Mouse (Mus musculus) neural tube, embryonic 12.5 days (tissue): Measurements from ENCODE around the gene Sfxn3. TPM values are rescaled to one million over a fixed set of nuclear protein-coding genes. Genes with fewer than 3 reads are reported as not detected.
A peak's percentile ranks its signal among the peaks of the same experiment; 100 is the strongest.
"Not testable (repeated sequence)": the region's sequence is repeated elsewhere in the genome, so short reads cannot be mapped to it uniquely, and the experiment has no call there.

ENCODE experiments used
- ATAC-seq: fragments of 200-750 bp; cut with Nextera tagmentation; 2 replicates; pipeline ENCODE4 v1.8.0; 2017; ENCODE audit warnings: low read depth, mild to moderate bottlenecking, moderate TSS enrichment, moderate library complexity; ENCODE audit not compliant: low FRiP score
- H3K27ac ChIP-seq: fragments of 300-500 bp; sonication (generic); 2 replicates; pipeline ENCODE4 v1.5.1; 2016
- H3K27me3 ChIP-seq: fragments of 300-500 bp; sonication (generic); replicated peaks from 2 replicates; pipeline ENCODE4 v1.6.1; 2016; ENCODE audit warnings: mild to moderate bottlenecking
- H3K36me3 ChIP-seq: fragments of 300-500 bp; sonication (generic); 2 replicates; pipeline ENCODE4 v1.6.1; 2016; ENCODE audit warnings: mild to moderate bottlenecking
- H3K4me1 ChIP-seq: fragments of 300-500 bp; sonication (generic); 2 replicates; pipeline ENCODE4 v1.6.1; 2016
- H3K4me2 ChIP-seq: fragments of 300-500 bp; sonication (generic); replicated peaks from 2 replicates; pipeline ENCODE4 v1.6.1; 2016; ENCODE audit warnings: mild to moderate bottlenecking
- H3K4me3 ChIP-seq: fragments of 300-500 bp; sonication (generic); 2 replicates; pipeline ENCODE4 v1.5.1; 2016
- H3K9ac ChIP-seq: fragments of 300-500 bp; sonication (generic); 2 replicates; pipeline ENCODE4 v1.6.1; 2016; ENCODE audit warnings: mild to moderate bottlenecking
- H3K9me3 ChIP-seq: fragments of 300-500 bp; sonication (generic); 2 replicates; pipeline ENCODE4 v1.6.1; 2016; ENCODE audit warnings: mild to moderate bottlenecking
- WGBS: fragments of 180-500 bp; shearing (Covaris S2); methylation state at CpG from one replicate; pipeline ENCODE4 v1.1.7; 2016; 5-methylcytosine and 5-hydroxymethylcytosine counted together
- polyA plus RNA-seq: library from polyadenylated mRNA; unstranded; fragments of >200 nt; fragmentation: Nextera tagmentation; extraction: Ambion mirVana; gene quantifications from 2 replicates; pipeline ENCODE4 v1.2.1, GENCODE M21; 2016

Gene Sfxn3
- polyA plus RNA-seq, 1 experiment from 2014 or later = 41.2 TPM

DNA sequence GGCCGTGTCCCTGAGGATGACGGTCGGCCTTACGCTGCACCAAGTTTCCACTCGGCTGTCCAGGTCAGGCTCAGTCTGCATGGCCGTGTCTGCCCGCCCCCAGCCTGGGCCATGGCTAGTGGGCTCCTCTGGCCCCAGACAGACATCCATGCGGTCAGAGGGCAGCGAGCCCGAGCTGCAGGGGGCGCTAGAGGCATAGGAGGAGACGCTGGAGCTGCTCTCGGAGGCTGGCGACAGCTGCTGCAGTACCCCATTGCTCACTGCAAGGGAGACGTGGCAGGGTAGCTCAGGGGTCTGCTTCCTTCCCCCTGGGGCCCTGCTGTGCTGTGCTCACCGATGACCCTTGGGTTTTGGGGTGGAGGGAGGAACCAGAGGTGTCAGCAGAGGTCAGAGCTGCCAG is 10.4 kb upstream of the Sfxn3 start:
- Histone ChIP-seq H3K9me3 (no peaks in the 10 kb centered on the region), H3K4me3 (no peak overlapping the region), H3K36me3 (no peaks in the 10 kb centered on the region), H3K27me3 (peaks cover 18% of the 10 kb centered on the region), H3K27ac (no peak overlapping the region), H3K9ac (no peak overlapping the region), H3K4me2 (no peak overlapping the region), H3K4me1 (peaks cover 20% of the 10 kb centered on the region; the same call in 1 of the 2 replicates)
- WGBS = 28% methylated on average over 16 of the region's 16 CpGs
- ATAC-seq = no peak

DNA sequence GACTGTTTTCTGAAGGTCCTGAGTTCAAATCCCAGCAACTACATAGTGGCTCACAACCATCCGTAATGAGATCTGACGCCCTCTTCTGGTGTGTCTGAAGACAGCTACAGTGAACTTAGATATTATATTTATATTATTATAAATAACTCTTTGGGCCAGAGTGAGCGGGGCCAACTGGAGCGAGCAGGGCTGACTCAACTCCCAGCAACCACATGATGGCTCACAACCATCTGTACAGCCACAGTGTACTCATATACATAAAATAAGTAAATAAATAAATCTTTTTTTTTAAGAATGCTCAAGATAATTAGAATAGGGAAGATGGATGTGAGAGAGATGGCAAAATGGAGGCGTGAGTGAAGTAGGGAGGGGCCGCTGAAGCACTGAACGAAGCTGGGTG is 9.1 kb upstream of the Sfxn3 start:
- H3K36me3 ChIP-seq, H3K9ac ChIP-seq, H3K4me3 ChIP-seq, ATAC-seq, H3K9me3 ChIP-seq, H3K4me2 ChIP-seq, H3K4me1 ChIP-seq, H3K27ac ChIP-seq: not testable (repeated sequence)
- 92% methylated on average over 7 of the region's 7 CpGs for WGBS
- H3K27me3 ChIP-seq = peaks cover 18% of the 10 kb centered on the region

GRCm38 (mm10) chr19:45040214-45040613 is 7.1 kb upstream of the Sfxn3 start:
- no peak overlapping the region for H3K9ac ChIP-seq
- H3K9me3 ChIP-seq = no peaks in the 10 kb centered on the region
- ATAC-seq = no peak
- no peak overlapping the region for H3K27ac ChIP-seq
- H3K4me2 ChIP-seq = no peak overlapping the region
- H3K36me3 ChIP-seq = no peaks in the 10 kb centered on the region
- no peak overlapping the region for H3K4me3 ChIP-seq
- 57% methylated on average over 13 of the region's 13 CpGs for WGBS
- H3K4me1 ChIP-seq = 0 out of 2 replicates have a peak, but pooled peaks cover 8% of the 10 kb centered on the region
- peaks cover 25% of the 10 kb centered on the region for H3K27me3 ChIP-seq

DNA sequence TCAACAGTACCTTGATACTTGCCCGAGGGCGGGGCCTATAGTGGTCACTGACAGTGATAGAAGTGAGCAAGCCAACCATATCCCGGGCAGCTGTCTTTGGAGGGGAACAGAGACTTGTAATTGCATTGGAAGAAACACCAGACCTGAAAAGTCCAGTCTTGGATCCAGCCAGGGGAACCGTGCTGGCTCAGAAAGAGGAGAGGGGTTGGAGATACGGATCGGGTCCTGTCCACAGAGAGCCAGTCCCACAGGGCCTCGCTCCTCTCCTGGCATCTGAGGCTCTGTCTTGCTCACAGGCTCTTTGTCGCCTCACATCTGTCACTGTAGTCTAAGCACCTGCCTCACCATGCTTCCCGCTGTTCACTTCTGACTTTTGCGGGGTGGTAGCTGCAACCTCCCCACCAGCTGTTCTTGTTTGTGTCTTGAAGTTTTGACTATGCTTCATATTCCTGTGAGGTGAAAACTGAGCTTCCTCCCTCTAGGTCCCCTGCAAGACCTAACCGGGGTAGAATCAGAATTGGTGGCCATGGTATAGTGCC is 2.8 kb upstream of the Sfxn3 start:
- Histone ChIP-seq H3K4me1 (peaks cover 33% of the 10 kb centered on the region), H3K4me2 (no peak overlapping the region), H3K27me3 (peaks cover 35% of the 10 kb centered on the region), H3K4me3 (no peak overlapping the region), H3K27ac (no peak overlapping the region), H3K9me3 (no peaks in the 10 kb centered on the region), H3K9ac (no peak overlapping the region), H3K36me3 (no peaks in the 10 kb centered on the region)
- no peak for ATAC-seq
- WGBS = 60% methylated on average over 11 of the region's 11 CpGs

- no peak overlapping the region for H3K27ac ChIP-seq
- 48% methylated on average over 15 of the region's 15 CpGs for WGBS
- H3K9me3 ChIP-seq = no peaks in the 10 kb centered on the region
- peaks cover 32% of the 10 kb centered on the region for H3K4me1 ChIP-seq
- H3K4me2 ChIP-seq = no peak overlapping the region
- H3K9ac ChIP-seq = no peak overlapping the region
- no peak for ATAC-seq
- no peaks in the 10 kb centered on the region for H3K36me3 ChIP-seq
- H3K4me3 ChIP-seq = no peak overlapping the region
- H3K27me3 ChIP-seq = peaks cover 27% of the 10 kb centered on the region
Measured at GRCm38 (mm10) chr19:45045236-45045635, 2.1 kb upstream of the Sfxn3 start.

GRCm38 (mm10) chr19:45045651-45046050 is 1.7 kb upstream of the Sfxn3 start, which contains the start of gene Pdzd7:
TSS of gene Pdzd7 (minus strand) at chr19:45045717.
- 86% methylated on average over 5 of the region's 5 CpGs for WGBS
- H3K9ac ChIP-seq = peak within 1 kb of the TSS; percentile 69; the same call in 1 of the 2 replicates
- no peak for ATAC-seq
- H3K4me1 ChIP-seq = peaks cover 29% of the 10 kb centered on the region
- H3K27ac ChIP-seq = no peak within 1 kb of the TSS
- peak within 1 kb of the TSS; percentile 65 for H3K4me2 ChIP-seq
- H3K27me3 ChIP-seq = peaks cover 24% of the 10 kb centered on the region
- no peaks in the 10 kb centered on the region for H3K9me3 ChIP-seq
- H3K4me3 ChIP-seq = peak within 1 kb of the TSS; percentile 51
- H3K36me3 ChIP-seq = peaks cover 1% of the 10 kb centered on the region; the same call in 1 of the 2 replicates

- H3K27me3 ChIP-seq = peaks cover 24% of the 10 kb centered on the region
- no peaks in the 10 kb centered on the region for H3K9me3 ChIP-seq
- H3K4me1 ChIP-seq = peaks cover 29% of the 10 kb centered on the region
- H3K4me3 ChIP-seq = peak overlapping the region; percentile 51
- no peak overlapping the region; the same call in 1 of the 2 replicates for H3K27ac ChIP-seq
- ATAC-seq = peak; percentile 61
- WGBS = 3% methylated on average over 34 of the region's 34 CpGs
- peaks cover 4% of the 10 kb centered on the region; the same call in 1 of the 2 replicates for H3K36me3 ChIP-seq
- H3K4me2 ChIP-seq = peak overlapping the region; percentile 65
- peak overlapping the region; percentile 69 for H3K9ac ChIP-seq
Measured at GRCm38 (mm10) chr19:45046523-45047321, 581 bp upstream of the Sfxn3 start.

DNA sequence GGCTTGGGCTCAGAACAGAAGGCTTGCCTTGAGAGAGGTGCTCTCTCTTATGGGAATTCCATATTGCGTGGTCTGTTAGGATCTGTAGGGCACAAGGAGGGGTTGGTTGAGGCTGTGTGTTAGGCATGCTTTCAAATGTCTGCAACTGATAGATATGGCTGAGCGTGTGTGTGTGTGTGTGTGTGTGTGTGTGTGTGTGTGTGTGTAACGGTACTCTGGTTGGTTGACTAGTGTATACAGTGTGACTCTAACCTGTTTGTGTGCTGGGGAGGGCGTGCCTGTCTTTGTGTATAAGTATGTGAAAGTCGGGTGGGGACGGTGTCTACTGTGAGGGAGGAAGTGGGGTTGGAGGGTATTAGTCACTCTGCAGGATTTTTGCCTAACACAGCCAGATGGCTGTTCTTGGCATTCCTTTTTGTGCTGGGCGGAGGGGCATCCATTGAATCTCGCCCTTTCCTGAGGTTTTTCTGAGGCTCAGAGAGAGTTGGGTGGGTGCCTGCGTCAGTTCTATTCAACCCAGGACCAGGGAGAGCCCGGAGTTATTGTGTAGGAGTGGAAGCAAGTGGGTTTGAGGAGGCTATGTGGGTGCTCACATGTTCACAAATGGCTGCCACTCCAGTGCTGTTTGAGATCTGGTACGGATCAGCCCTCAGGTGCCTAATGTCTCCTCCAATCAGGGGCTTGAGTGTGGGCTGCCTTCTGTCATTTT is 786 bp downstream of the Sfxn3 start:
- H3K4me1 ChIP-seq = peaks cover 29% of the 10 kb centered on the region
- H3K4me3 ChIP-seq = peak overlapping the region; percentile 51
- H3K27ac ChIP-seq = peak overlapping the region; percentile 74
- H3K36me3 ChIP-seq = peaks cover 13% of the 10 kb centered on the region; the same call in 1 of the 2 replicates
- H3K27me3 ChIP-seq = peaks cover 24% of the 10 kb centered on the region
- peak overlapping the region; percentile 69 for H3K9ac ChIP-seq
- WGBS = 57% methylated on average over 11 of the region's 11 CpGs
- H3K4me2 ChIP-seq = peak overlapping the region; percentile 65
- H3K9me3 ChIP-seq = no peaks in the 10 kb centered on the region
- peak; percentile 34 for ATAC-seq

DNA sequence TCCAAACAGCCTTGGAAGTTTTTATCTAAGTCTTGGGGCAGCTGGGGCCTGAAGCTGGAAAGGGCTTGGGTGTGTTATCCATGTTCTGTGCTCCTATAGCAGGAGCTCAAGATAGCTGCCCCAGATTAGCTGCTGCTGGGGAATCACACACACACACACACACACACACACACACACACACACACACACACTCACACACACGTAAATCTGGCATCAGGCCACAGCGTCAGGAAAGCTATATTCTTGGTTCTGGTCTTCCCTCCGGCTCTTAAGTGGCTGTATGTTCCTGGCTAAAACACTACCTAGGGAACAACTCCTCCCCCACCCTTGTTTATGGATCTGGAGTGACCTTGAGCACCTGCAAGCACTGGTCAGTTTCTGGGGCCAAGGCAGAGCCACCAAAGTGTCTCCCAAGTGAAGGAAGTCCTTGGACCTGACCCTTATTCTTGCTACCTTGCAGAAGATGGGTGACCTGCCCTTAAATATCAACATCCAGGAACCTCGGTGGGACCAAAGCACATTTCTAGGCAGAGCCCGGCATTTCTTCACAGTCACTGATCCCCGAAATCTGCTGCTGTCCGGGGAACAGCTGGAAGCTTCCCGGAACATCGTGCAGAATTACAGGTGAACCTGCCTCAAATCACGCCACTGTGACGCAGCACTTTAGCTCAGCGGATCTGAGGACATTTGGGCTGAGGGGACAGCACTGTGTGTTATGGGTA is 1.5 kb downstream of the Sfxn3 start:
- peaks cover 29% of the 10 kb centered on the region for H3K4me1 ChIP-seq
- peak overlapping the region; percentile 51 for H3K4me3 ChIP-seq
- H3K27ac ChIP-seq = no peak overlapping the region
- peak overlapping the region; percentile 65 for H3K4me2 ChIP-seq
- H3K9ac ChIP-seq = 0 out of 2 replicates have a peak overlapping the region, but pooled peaks have one; percentile 69
- H3K9me3 ChIP-seq = no peaks in the 10 kb centered on the region
- H3K36me3 ChIP-seq = peaks cover 13% of the 10 kb centered on the region; the same call in 1 of the 2 replicates
- peaks cover 24% of the 10 kb centered on the region for H3K27me3 ChIP-seq
- ATAC-seq = no peak
- 85% methylated on average over 12 of the region's 12 CpGs for WGBS

GRCm38 (mm10) chr19:45049523-45049922 is 2.2 kb downstream of the Sfxn3 start:
- H3K27ac ChIP-seq = no peak overlapping the region
- ATAC-seq = no peak
- 79% methylated on average over 9 of the region's 9 CpGs for WGBS
- H3K4me2 ChIP-seq = peak overlapping the region; percentile 65; the same call in 1 of the 2 replicates
- H3K27me3 ChIP-seq = peaks cover 20% of the 10 kb centered on the region
- peaks cover 19% of the 10 kb centered on the region; the same call in 1 of the 2 replicates for H3K36me3 ChIP-seq
- peaks cover 29% of the 10 kb centered on the region for H3K4me1 ChIP-seq
- H3K4me3 ChIP-seq = no peak overlapping the region
- no peaks in the 10 kb centered on the region for H3K9me3 ChIP-seq
- no peak overlapping the region; the same call in 1 of the 2 replicates for H3K9ac ChIP-seq

DNA sequence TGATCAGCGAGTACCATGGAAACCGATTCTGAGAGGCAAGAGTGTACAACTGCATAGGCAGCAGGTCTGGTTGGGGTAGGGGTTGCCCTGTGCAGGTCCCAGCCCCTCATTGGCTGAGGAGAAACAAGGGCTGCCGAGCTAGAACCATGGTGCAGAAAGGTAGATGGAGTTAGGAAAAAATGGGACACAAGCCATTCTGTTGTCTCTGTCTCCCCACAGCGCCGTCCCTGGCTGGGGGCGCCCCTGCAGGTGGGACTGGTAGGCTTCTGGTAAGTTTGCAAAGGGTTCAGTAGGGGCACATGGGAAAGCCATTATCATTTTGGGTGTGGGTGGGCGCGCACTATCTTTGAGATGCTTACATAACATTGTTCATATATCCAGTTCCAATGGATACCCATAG is 6.1 kb downstream of the Sfxn3 start:
- no peak for ATAC-seq
- Histone ChIP-seq H3K9ac (no peak overlapping the region), H3K36me3 (peaks cover 22% of the 10 kb centered on the region; the same call in 1 of the 2 replicates), H3K4me1 (peaks cover 29% of the 10 kb centered on the region), H3K4me2 (no peak overlapping the region), H3K27me3 (0 out of 2 replicates have a peak, but pooled peaks cover 4% of the 10 kb centered on the region), H3K4me3 (no peak overlapping the region), H3K9me3 (no peaks in the 10 kb centered on the region), H3K27ac (no peak overlapping the region)
- 87% methylated on average over 8 of the region's 8 CpGs for WGBS
